Mouse (Mus musculus): ENCODE measurements at regions not wholly inside any gene's neighbourhood (a gene's known extent, or its start where the extent isn't known, plus 50 kb on each side); places are given as distances from the start of the nearest gene placed in this dataset.

DNA sequence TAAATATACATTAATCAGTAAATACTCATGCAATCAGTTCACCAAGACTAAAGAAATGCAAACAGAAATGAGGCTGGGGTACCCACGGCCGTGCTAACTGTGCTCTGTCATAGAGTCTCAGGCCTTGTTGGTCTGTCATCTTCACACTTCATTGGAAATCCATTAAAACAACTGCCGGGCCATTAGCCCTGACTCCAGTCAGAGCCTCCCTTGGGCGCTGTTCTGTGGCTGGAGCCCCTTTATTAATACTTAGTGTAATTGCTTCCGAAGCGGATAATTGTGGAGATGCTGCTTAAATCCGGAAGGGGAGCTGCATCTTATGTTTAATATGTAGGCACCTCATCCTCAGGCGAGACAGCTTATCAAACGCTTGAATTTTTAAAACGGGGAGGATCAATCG, 76.1 kb downstream of the Ier5 start:
- WGBS = 46% methylated on average over 11 of the region's 11 CpGs
- no peak for ATAC-seq (replicated peaks)
- H3K27me3 ChIP-seq (replicated peaks) = no peaks in the 10 kb centered on the region

DNA sequence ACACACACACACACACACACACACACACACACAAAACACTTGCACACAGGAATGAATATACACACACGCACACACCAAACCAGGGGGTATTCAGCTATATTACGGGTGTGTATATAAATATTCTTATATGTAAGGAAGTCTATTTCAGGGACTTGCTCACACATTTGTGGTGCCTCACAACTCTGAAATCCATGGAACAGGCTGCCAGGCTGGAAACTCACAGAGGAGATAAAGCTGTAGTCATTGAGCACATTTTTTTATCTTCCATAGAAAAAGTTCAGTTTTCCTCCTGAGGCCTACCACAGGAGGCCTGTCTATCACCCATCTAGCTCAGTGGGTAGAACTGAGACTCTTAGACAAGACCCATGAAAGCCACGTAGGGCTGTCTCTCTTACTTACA, 83.8 kb downstream of the Ier5 start:
- Histone ChIP-seq H3K9me3 (no peaks in the 10 kb centered on the region), H3K4me2 (no peak overlapping the region), H3K9ac (no peak overlapping the region), H3K4me1 (no peaks in the 10 kb centered on the region), H3K27ac (no peak overlapping the region), H3K36me3 (replicated peaks) (no peaks in the 10 kb centered on the region), H3K4me3 (no peak overlapping the region), H3K27me3 (replicated peaks) (no peaks in the 10 kb centered on the region)
- no peak for ATAC-seq (replicated peaks)
- 95% methylated on average over 3 of the region's 3 CpGs for WGBS

More for the DNA sequence above, 76.1 kb downstream of the Ier5 start:
- H3K9ac ChIP-seq = no peak overlapping the region
- H3K27ac ChIP-seq = no peak overlapping the region
- no peaks in the 10 kb centered on the region for H3K9me3 ChIP-seq
- H3K4me1 ChIP-seq = peaks cover 12% of the 10 kb centered on the region
- no peaks in the 10 kb centered on the region for H3K36me3 ChIP-seq (replicated peaks)
- H3K4me2 ChIP-seq = no peak overlapping the region
- H3K4me3 ChIP-seq = no peak overlapping the region

DNA sequence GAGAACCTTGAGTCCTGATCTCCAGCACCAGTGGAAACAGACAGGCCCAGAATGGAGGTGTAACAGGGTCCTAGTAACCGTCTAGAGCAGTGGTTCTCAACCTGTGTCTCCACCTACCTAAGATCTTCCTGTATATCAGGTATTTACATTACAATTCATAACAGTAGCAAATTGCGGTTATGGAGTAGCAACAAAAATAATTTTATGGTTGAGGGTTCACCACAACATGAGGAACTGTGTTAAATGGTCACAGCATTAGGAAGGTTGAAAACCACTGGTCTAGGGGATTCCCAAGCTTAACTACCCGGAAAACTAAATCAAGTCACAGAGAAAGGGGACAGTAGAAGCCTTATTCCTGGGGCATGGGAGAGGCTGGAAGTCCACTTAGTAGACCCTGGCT, 84.5 kb downstream of the Ier5 start:
- 93% methylated on average over 3 of the region's 3 CpGs for WGBS
- Histone ChIP-seq H3K9ac (no peak overlapping the region), H3K27ac (no peak overlapping the region), H3K4me2 (no peak overlapping the region), H3K4me3 (no peak overlapping the region), H3K4me1 (no peaks in the 10 kb centered on the region), H3K36me3 (replicated peaks) (no peaks in the 10 kb centered on the region), H3K27me3 (replicated peaks) (0 out of 2 replicates have a peak, but pooled peaks cover 6% of the 10 kb centered on the region), H3K9me3 (no peaks in the 10 kb centered on the region)
- no peak for ATAC-seq (replicated peaks)

DNA sequence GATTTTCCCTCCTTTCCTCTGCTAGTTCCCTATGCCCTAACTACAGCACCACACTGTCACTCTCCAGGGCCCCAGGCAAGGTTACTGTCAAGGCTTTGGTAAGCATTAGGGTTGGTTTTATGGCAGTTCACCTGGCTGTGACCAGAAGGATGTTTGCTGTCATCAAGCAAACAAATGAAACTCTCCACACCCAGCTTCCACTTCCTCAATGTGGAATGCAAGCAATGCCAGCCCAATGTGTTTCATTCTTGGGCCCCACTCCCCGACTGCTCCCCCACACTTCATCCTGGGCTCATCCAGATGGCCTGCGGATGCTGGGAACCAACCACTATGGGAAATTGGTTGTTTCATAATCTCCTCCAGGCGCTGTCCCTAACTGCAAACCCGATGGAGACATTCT, 85.7 kb downstream of the Ier5 start:
- H3K4me3 ChIP-seq = no peak overlapping the region
- no peak overlapping the region for H3K27ac ChIP-seq
- ATAC-seq (replicated peaks) = no peak
- no peaks in the 10 kb centered on the region for H3K9me3 ChIP-seq
- 0 out of 2 replicates have a peak, but pooled peaks cover 6% of the 10 kb centered on the region for H3K27me3 ChIP-seq (replicated peaks)
- H3K9ac ChIP-seq = no peak overlapping the region
- no peaks in the 10 kb centered on the region for H3K36me3 ChIP-seq (replicated peaks)
- 71% methylated on average over 4 of the region's 4 CpGs for WGBS
- no peaks in the 10 kb centered on the region for H3K4me1 ChIP-seq
- no peak overlapping the region for H3K4me2 ChIP-seq

- H3K36me3 ChIP-seq (replicated peaks) = no peaks in the 10 kb centered on the region
- no peak for ATAC-seq (replicated peaks)
- H3K9me3 ChIP-seq = no peaks in the 10 kb centered on the region
- 70% methylated on average over 4 of the region's 4 CpGs for WGBS
- 0 out of 2 replicates have a peak, but pooled peaks cover 6% of the 10 kb centered on the region for H3K27me3 ChIP-seq (replicated peaks)
- no peak overlapping the region for H3K4me3 ChIP-seq
- no peak overlapping the region for H3K4me2 ChIP-seq
- H3K27ac ChIP-seq = no peak overlapping the region
- no peaks in the 10 kb centered on the region for H3K4me1 ChIP-seq
- no peak overlapping the region for H3K9ac ChIP-seq
Measured at GRCm38 (mm10) chr1:155013361-155013760, 86.1 kb downstream of the Ier5 start.

GRCm38 (mm10) chr1:155006539-155007486, 92.6 kb downstream of the Ier5 start:
- H3K27me3 ChIP-seq (replicated peaks) = 0 out of 2 replicates have a peak, but pooled peaks cover 10% of the 10 kb centered on the region
- peak; percentile 85 for ATAC-seq (replicated peaks)
- H3K9ac ChIP-seq = no peak overlapping the region
- H3K9me3 ChIP-seq = no peaks in the 10 kb centered on the region
- no peak overlapping the region for H3K27ac ChIP-seq
- H3K4me3 ChIP-seq = no peak overlapping the region
- no peaks in the 10 kb centered on the region for H3K36me3 ChIP-seq (replicated peaks)
- WGBS = 15% methylated on average over 16 of the region's 16 CpGs
- no peak overlapping the region for H3K4me2 ChIP-seq
- no peaks in the 10 kb centered on the region for H3K4me1 ChIP-seq

DNA sequence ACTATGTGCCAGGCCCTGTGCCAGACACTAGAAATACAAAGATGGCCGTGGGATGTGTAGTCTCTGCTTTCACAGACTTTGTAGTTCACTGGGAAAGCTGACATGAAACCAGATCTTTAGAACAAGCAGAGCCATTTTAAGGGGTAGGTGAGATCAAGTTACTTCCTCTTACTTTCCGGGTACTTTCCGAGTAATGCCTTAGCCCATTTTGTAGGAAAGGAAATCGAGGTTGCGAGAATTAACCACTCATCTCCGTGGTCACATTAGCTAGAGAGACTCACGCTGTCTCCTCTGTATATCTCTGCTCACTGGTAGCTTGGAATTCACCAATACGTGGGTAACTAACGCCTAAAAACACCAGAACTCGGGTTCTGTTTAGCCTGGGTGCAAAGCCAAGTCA, 93.3 kb downstream of the Ier5 start:
- H3K4me1 ChIP-seq = no peaks in the 10 kb centered on the region
- WGBS = 87% methylated on average over 10 of the region's 10 CpGs
- H3K9ac ChIP-seq = no peak overlapping the region
- no peaks in the 10 kb centered on the region for H3K36me3 ChIP-seq (replicated peaks)
- no peak overlapping the region for H3K4me3 ChIP-seq
- H3K27me3 ChIP-seq (replicated peaks) = 0 out of 2 replicates have a peak, but pooled peaks cover 10% of the 10 kb centered on the region
- ATAC-seq (replicated peaks) = no peak
- H3K9me3 ChIP-seq = no peaks in the 10 kb centered on the region
- no peak overlapping the region for H3K27ac ChIP-seq
- no peak overlapping the region for H3K4me2 ChIP-seq

GRCm38 (mm10) chr1:155000301-155000700, 99.1 kb downstream of the Ier5 start:
- H3K27ac ChIP-seq = no peak overlapping the region
- H3K4me1 ChIP-seq = peaks cover 7% of the 10 kb centered on the region
- H3K9ac ChIP-seq = no peak overlapping the region
- no peak for ATAC-seq (replicated peaks)
- no peaks in the 10 kb centered on the region for H3K36me3 ChIP-seq (replicated peaks)
- no peak overlapping the region for H3K4me2 ChIP-seq
- H3K4me3 ChIP-seq = no peak overlapping the region
- 0 out of 2 replicates have a peak, but pooled peaks cover 4% of the 10 kb centered on the region for H3K27me3 ChIP-seq (replicated peaks)
- H3K9me3 ChIP-seq = no peaks in the 10 kb centered on the region

GRCm38 (mm10) chr1:154999501-155000131, 99.8 kb downstream of the Ier5 start:
- ATAC-seq (replicated peaks) = no peak
- 71% methylated on average over 9 of the region's 9 CpGs for WGBS
- Histone ChIP-seq H3K4me3 (no peak overlapping the region), H3K27me3 (replicated peaks) (0 out of 2 replicates have a peak, but pooled peaks cover 4% of the 10 kb centered on the region), H3K36me3 (replicated peaks) (no peaks in the 10 kb centered on the region), H3K4me2 (no peak overlapping the region), H3K9me3 (no peaks in the 10 kb centered on the region), H3K9ac (no peak overlapping the region), H3K4me1 (peaks cover 13% of the 10 kb centered on the region), H3K27ac (no peak overlapping the region)

GRCm38 (mm10) chr1:154995778-154996390, 103.6 kb downstream of the Ier5 start:
- Histone ChIP-seq H3K27ac (no peak overlapping the region), H3K36me3 (replicated peaks) (no peaks in the 10 kb centered on the region), H3K4me2 (no peak overlapping the region), H3K27me3 (replicated peaks) (no peaks in the 10 kb centered on the region), H3K4me3 (no peak overlapping the region), H3K9ac (no peak overlapping the region), H3K9me3 (no peaks in the 10 kb centered on the region), H3K4me1 (peaks cover 17% of the 10 kb centered on the region)
- peak; percentile 33; the same call in 1 of the 2 replicates for ATAC-seq (replicated peaks)
- 66% methylated on average over 9 of the region's 9 CpGs for WGBS

DNA sequence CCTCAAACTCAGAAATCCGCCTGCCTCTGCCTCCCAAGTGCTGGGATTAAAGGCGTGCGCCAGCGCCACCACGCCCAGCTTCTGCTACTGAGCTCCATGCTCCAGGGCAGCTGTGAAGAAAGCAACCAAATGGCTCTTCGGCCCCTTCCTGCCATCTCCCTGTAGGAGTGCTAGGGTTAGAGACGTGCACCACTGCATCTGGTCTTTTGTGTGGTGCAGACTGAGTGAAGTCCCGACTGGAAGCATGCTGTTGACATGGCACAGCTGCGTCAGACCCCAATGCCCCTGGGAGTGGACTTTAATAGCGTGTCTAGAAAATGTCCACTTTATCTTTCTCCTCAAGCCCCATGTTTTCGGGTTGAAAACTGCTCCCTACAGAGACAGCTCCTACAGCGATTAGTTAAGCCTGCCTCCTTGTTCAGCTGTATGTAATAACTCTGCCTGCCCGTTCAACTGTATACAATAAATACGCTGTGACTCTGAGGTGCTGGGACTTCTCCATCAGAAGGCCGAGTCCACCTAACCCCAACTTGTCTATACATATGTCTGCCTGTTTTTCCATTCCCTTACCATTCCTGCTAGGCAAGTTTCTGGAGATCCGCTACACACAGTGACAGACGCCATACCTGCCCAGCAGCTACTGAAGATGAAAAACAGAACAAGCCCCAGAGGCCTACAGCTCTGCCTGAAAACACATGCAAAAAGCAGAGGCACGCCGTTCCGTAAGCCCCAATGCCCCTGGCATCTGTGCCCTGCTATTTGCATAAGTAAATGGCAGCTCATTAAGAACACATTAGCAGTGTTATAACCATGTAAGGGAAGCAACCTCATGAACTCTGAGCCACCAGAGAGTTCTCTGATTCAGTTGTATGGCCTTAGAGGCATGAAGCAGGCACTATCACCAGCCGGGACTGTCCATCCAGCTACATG, 105.2 kb downstream of the Ier5 start:
- Histone ChIP-seq H3K4me1 (peaks cover 17% of the 10 kb centered on the region), H3K9ac (no peak overlapping the region), H3K36me3 (replicated peaks) (no peaks in the 10 kb centered on the region), H3K4me3 (no peak overlapping the region), H3K4me2 (no peak overlapping the region), H3K27me3 (replicated peaks) (no peaks in the 10 kb centered on the region), H3K9me3 (no peaks in the 10 kb centered on the region), H3K27ac (no peak overlapping the region)
- ATAC-seq (replicated peaks) = peak; percentile 33; the same call in 1 of the 2 replicates
- 68% methylated on average over 21 of the region's 21 CpGs for WGBS

Measured in midbrain, embryonic 15.5 days (tissue).